Mouse (Mus musculus) heart, embryonic 10.5 days (tissue): Measurements from ENCODE around the gene Gpa33. TPM values are rescaled to one million over a fixed set of nuclear protein-coding genes. Genes with fewer than 3 reads are reported as not detected.

ENCODE experiments used
- DNase-seq: peaks from one replicate; pipeline ENCODE4 v3.0.0-alpha.2; 2017; ENCODE audit warnings: low spot score
- H3K27ac ChIP-seq: fragments of 300-500 bp; sonication (generic); 2 replicates; pipeline ENCODE4 v1.5.1; 2016; ENCODE audit warnings: mild to moderate bottlenecking
- H3K27me3 ChIP-seq: fragments of 300-500 bp; sonication (generic); 2 replicates; pipeline ENCODE4 v1.6.1; 2016; ENCODE audit warnings: mild to moderate bottlenecking; ENCODE audit not compliant: poor library complexity, insufficient read depth, severe bottlenecking
- H3K36me3 ChIP-seq: fragments of 300-500 bp; sonication (generic); 2 replicates; pipeline ENCODE4 v1.6.1; 2016; ENCODE audit warnings: mild to moderate bottlenecking, moderate library complexity
- H3K4me1 ChIP-seq: fragments of 300-500 bp; sonication (generic); 2 replicates; pipeline ENCODE4 v1.6.1; 2016; ENCODE audit warnings: mild to moderate bottlenecking
- H3K4me3 ChIP-seq: fragments of 300-500 bp; sonication (generic); 2 replicates; pipeline ENCODE4 v1.5.1; 2016; ENCODE audit warnings: mild to moderate bottlenecking, moderate library complexity
- H3K9me3 ChIP-seq: fragments of 300-500 bp; sonication (generic); 2 replicates; pipeline ENCODE4 v1.6.1; 2016; ENCODE audit warnings: mild to moderate bottlenecking, moderate library complexity
- WGBS: fragments of 180-500 bp; shearing (Covaris S2); methylation state at CpG from one replicate; pipeline ENCODE4 v1.1.7; 2016; 5-methylcytosine and 5-hydroxymethylcytosine counted together
- polyA plus RNA-seq: library from polyadenylated mRNA; unstranded; fragments of >200 nt; fragmentation: Nextera tagmentation; extraction: Ambion mirVana; gene quantifications from 2 replicates; pipeline ENCODE4 v1.2.1, GENCODE M21; 2016

The Gpa33 gene
- 0.15 and 0.20 TPM in 2 replicates for polyA plus RNA-seq

GRCm38 (mm10) chr1:166130224-166130860 is at the start of gene Gpa33:
TSS of gene Gpa33 (plus strand) at chr1:166130238.
- H3K4me1 ChIP-seq, result peaks cover 67% of the 10 kb centered on the region

GRCm38 (mm10) chr1:166088446-166089170 is 41.4 kb upstream of the Gpa33 start:
- no peak for DNase-seq
- Histone ChIP-seq H3K27ac (no peak overlapping the region), H3K36me3 (no peaks in the 10 kb centered on the region), H3K9me3 (no peaks in the 10 kb centered on the region), H3K27me3 (no peaks in the 10 kb centered on the region), H3K4me3 (no peak overlapping the region), H3K4me1 (peaks cover 8% of the 10 kb centered on the region; the same call in 1 of the 2 replicates)
- WGBS, result 79% methylated on average over 19 of the region's 19 CpGs

More at GRCm38 (mm10) chr1:166130224-166130860, at the start of gene Gpa33:
- no peak for DNase-seq
- Histone ChIP-seq H3K36me3 (peaks cover 6% of the 10 kb centered on the region), H3K27me3 (no peaks in the 10 kb centered on the region), H3K4me3 (no peak within 1 kb of the TSS), H3K9me3 (no peaks in the 10 kb centered on the region), H3K27ac (peak within 1 kb of the TSS; percentile 92)
- WGBS, result 79% methylated on average over 5 of the region's 5 CpGs

DNA sequence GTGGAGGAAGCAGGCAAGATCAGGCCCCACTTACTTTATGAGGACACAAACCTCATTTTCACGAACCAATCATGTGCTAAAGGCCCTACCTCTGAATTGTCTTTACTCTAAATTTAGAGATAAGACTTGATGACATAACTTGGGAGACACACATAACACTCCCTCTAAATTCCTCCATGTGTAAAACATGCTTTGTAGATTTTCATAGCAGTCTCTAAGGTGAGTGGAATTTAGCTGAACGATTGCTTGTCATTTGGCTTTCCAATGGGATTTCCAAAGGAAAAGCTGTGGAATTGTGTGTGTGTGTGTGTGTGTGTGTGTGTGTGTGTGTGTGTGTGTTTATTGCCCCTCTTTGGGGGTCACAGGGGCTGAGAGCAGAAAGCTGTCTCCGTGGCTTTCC is 40.7 kb upstream of the Gpa33 start:
- no peak for DNase-seq
- Histone ChIP-seq H3K9me3 (no peaks in the 10 kb centered on the region), H3K27me3 (no peaks in the 10 kb centered on the region), H3K4me3 (no peak overlapping the region), H3K36me3 (no peaks in the 10 kb centered on the region), H3K27ac (no peak overlapping the region), H3K4me1 (peaks cover 8% of the 10 kb centered on the region; the same call in 1 of the 2 replicates)
- WGBS, result 59% methylated on average over 3 of the region's 3 CpGs

DNA sequence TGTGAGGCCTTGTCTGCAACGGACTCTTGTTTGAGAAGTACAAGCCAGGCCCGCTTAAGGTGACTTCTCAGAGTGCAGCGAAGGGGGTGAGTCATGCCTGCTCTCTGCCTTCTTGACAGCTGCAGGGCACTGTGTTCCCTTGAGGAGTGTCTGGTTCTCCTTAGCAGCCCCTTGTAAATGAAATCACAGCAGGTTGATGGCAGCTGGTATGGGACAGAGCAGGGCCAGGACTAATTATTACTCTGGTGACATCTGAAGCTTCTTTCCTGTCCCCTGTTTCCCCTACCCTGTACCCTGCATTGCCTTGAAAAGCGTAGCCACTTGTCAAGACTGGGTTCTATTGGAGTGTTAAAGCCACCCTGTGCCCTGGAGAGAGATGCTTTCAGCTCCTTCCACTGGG is 40.3 kb upstream of the Gpa33 start:
- H3K4me3 ChIP-seq, result no peak overlapping the region
- H3K27me3 ChIP-seq, result no peaks in the 10 kb centered on the region
- no peak for DNase-seq
- 46% methylated on average over 4 of the region's 4 CpGs for WGBS
- no peaks in the 10 kb centered on the region for H3K36me3 ChIP-seq
- H3K4me1 ChIP-seq, result peaks cover 8% of the 10 kb centered on the region; the same call in 1 of the 2 replicates
- no peaks in the 10 kb centered on the region for H3K9me3 ChIP-seq
- no peak overlapping the region for H3K27ac ChIP-seq

DNA sequence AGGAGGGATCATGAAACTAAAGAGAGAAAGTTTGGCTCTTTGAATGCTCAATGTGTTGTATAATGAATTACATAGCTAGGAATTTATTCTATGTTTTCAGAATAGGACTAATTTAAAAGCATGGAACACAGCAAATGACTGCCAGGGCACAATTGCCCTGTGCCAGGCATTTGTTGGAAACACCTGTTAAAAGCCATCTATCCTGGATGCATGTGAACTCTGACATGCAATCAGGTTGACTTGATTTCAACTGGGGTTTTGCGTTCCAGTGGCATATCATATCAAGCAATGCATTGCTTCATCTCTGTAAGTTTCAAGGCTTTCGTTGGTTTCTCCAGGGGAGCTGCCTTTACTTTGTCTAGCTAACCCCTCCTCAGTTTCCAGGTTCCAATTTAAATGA is 39.7 kb upstream of the Gpa33 start:
- DNase-seq, result no peak
- no peak overlapping the region for H3K4me3 ChIP-seq
- 91% methylated on average over 2 of the region's 2 CpGs for WGBS
- H3K27ac ChIP-seq, result no peak overlapping the region
- H3K27me3 ChIP-seq, result no peaks in the 10 kb centered on the region
- peaks cover 8% of the 10 kb centered on the region; the same call in 1 of the 2 replicates for H3K4me1 ChIP-seq
- no peaks in the 10 kb centered on the region for H3K9me3 ChIP-seq
- no peaks in the 10 kb centered on the region for H3K36me3 ChIP-seq

GRCm38 (mm10) chr1:166094462-166094861 is 35.6 kb upstream of the Gpa33 start:
- Histone ChIP-seq H3K4me1 (peaks cover 7% of the 10 kb centered on the region; the same call in 1 of the 2 replicates), H3K36me3 (peaks cover 33% of the 10 kb centered on the region), H3K9me3 (peaks cover 2% of the 10 kb centered on the region; the same call in 1 of the 2 replicates), H3K27me3 (no peaks in the 10 kb centered on the region), H3K27ac (no peak overlapping the region), H3K4me3 (no peak overlapping the region)
- WGBS, result 68% methylated on average over 3 of the region's 3 CpGs
- no peak for DNase-seq

- Histone ChIP-seq H3K36me3 (peaks cover 66% of the 10 kb centered on the region), H3K4me1 (no peaks in the 10 kb centered on the region), H3K27me3 (no peaks in the 10 kb centered on the region), H3K4me3 (no peak overlapping the region), H3K9me3 (peaks cover 2% of the 10 kb centered on the region; the same call in 1 of the 2 replicates), H3K27ac (no peak overlapping the region)
- no peak for DNase-seq
- 91% methylated on average over 2 of the region's 2 CpGs for WGBS
Observed at GRCm38 (mm10) chr1:166098120-166098519, 31.9 kb upstream of the Gpa33 start.

GRCm38 (mm10) chr1:166102920-166103608 is 27.0 kb upstream of the Gpa33 start:
- peaks cover 2% of the 10 kb centered on the region; the same call in 1 of the 2 replicates for H3K9me3 ChIP-seq
- no peak overlapping the region for H3K27ac ChIP-seq
- no peaks in the 10 kb centered on the region for H3K4me1 ChIP-seq
- WGBS, result 68% methylated on average over 11 of the region's 11 CpGs
- no peak for DNase-seq
- peaks cover 95% of the 10 kb centered on the region for H3K36me3 ChIP-seq
- H3K4me3 ChIP-seq, result no peak overlapping the region
- no peaks in the 10 kb centered on the region for H3K27me3 ChIP-seq

DNA sequence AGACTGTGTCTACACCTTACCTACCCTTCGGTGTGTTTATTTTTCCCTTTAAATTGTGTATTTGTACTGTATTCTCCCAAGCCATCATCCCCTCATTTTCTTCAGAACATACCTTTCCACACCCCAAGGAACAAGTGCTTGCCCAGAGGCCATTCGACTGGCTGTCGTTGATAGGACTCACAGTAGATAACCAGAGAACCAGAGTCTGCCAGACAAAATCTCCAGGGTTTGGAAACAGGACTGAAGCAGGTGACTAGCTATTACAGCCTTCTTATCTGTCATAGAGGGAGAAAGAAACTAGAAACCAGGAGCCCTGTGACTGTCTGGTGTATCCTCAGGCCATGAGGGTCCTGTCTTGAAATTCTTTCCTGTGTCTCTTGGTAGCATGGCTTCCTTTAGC is 25.2 kb upstream of the Gpa33 start:
- WGBS, result 67% methylated on average over 3 of the region's 3 CpGs
- H3K36me3 ChIP-seq, result peaks cover 94% of the 10 kb centered on the region
- H3K4me3 ChIP-seq, result no peak overlapping the region
- H3K27ac ChIP-seq, result no peak overlapping the region
- no peaks in the 10 kb centered on the region for H3K27me3 ChIP-seq
- DNase-seq, result no peak
- H3K4me1 ChIP-seq, result no peaks in the 10 kb centered on the region
- H3K9me3 ChIP-seq, result no peaks in the 10 kb centered on the region

DNA sequence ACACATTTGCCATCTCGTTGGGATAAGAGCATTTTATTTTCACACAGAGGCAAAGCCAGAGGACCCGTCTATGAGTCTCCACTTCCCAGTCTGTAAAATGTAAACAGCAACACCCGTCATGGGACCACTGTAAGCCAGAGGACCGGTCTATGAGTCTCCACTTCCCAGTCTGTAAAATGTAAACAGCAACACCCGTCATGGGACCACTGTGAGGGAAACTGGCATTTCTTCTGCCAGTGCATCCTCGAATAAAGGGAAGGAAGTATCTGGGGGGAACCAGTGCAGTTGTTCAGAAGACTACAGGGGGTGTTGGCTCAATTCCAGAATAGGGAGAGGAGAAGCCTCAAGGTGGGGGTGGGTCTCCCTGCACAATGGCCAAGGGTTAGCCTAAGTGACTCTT is 24.6 kb upstream of the Gpa33 start:
- DNase-seq, result no peak
- Histone ChIP-seq H3K27me3 (no peaks in the 10 kb centered on the region), H3K27ac (no peak overlapping the region), H3K4me3 (no peak overlapping the region), H3K9me3 (no peaks in the 10 kb centered on the region), H3K4me1 (no peaks in the 10 kb centered on the region), H3K36me3 (peaks cover 94% of the 10 kb centered on the region)
- WGBS, result 77% methylated on average over 6 of the region's 6 CpGs

GRCm38 (mm10) chr1:166114986-166115385 is 15.1 kb upstream of the Gpa33 start:
- Histone ChIP-seq H3K27ac (no peak overlapping the region), H3K4me3 (no peak overlapping the region), H3K4me1 (no peaks in the 10 kb centered on the region; the same call in 1 of the 2 replicates), H3K9me3 (no peaks in the 10 kb centered on the region), H3K36me3 (peaks cover 74% of the 10 kb centered on the region), H3K27me3 (no peaks in the 10 kb centered on the region)
- no peak for DNase-seq
- WGBS, result 67% methylated on average over 3 of the region's 3 CpGs

DNA sequence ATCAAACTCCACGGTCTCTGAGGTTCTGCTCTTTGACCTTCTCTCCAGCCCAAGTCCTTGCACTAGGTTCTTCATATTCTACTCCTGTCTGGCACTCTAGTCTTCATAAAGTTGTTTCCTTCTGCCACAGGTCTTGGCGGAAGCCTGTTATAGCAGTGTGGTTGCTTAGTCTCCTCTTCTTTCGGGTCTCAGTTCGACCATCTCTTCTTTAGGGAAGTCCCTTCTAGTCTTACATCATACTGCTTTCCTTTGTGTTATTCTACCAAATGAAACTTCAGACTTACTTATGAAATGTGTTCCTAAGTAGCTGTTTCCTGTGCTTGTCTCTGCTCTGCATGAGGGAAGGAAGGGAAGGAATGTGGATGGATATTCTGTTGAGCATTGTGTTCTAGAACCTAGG is 14.3 kb upstream of the Gpa33 start:
- DNase-seq, result no peak
- no peaks in the 10 kb centered on the region for H3K27me3 ChIP-seq

More for the DNA sequence above, 14.3 kb upstream of the Gpa33 start:
- 86% methylated on average over 4 of the region's 4 CpGs for WGBS
- Histone ChIP-seq H3K4me3 (no peak overlapping the region), H3K27ac (no peak overlapping the region), H3K36me3 (peaks cover 69% of the 10 kb centered on the region), H3K9me3 (no peaks in the 10 kb centered on the region), H3K4me1 (no peaks in the 10 kb centered on the region; the same call in 1 of the 2 replicates)
